Mouse (Mus musculus) gastrocnemius, postnatal 4 days (tissue): Measurements from ENCODE around the gene Pkp4. TPM values are rescaled to one million over a fixed set of nuclear protein-coding genes. Genes with fewer than 3 reads are reported as not detected.

Experiments used
- DNase-seq, 2 experiments: peaks; one replicate each; pipeline ENCODE4 v3.0.0; 2021 to 2022; ENCODE audit warnings: low spot score in 2 of 2, mixed read lengths in 2 of 2
- total RNA-seq, 2 experiments: library from RNA; stranded (reverse); gene quantifications; 2 replicates each; pipeline ENCODE4 v1.2.3; 2021

Pkp4 gene
- total RNA-seq, 2 experiments from 2014 or later, result 41.1 to 41.3 TPM

GRCm38 (mm10) chr2:59183541-59183940 lies 22.9 kb downstream of the Pkp4 start:
- DNase-seq, result no peak

GRCm38 (mm10) chr2:59184107-59185064 lies 23.7 kb downstream of the Pkp4 start:
- no peak for DNase-seq

GRCm38 (mm10) chr2:59186122-59186521 lies 25.5 kb downstream of the Pkp4 start:
- no peak for DNase-seq

GRCm38 (mm10) chr2:59186966-59187365 lies 26.3 kb downstream of the Pkp4 start:
- no peak for DNase-seq

- no peak for DNase-seq
Observed at GRCm38 (mm10) chr2:59188306-59188705, 27.7 kb downstream of the Pkp4 start.

- DNase-seq, result no peak
Observed at GRCm38 (mm10) chr2:59189661-59190185, 29.1 kb downstream of the Pkp4 start.

- no peak for DNase-seq
Observed at GRCm38 (mm10) chr2:59190186-59190585, 29.5 kb downstream of the Pkp4 start.

- no peak for DNase-seq
Observed at GRCm38 (mm10) chr2:59191466-59191865, 30.8 kb downstream of the Pkp4 start.

GRCm38 (mm10) chr2:59193117-59193516 lies 32.5 kb downstream of the Pkp4 start:
- DNase-seq, result no peak

GRCm38 (mm10) chr2:59197156-59197555 lies 36.5 kb downstream of the Pkp4 start:
- no peak for DNase-seq

GRCm38 (mm10) chr2:59199476-59199976 lies 38.9 kb downstream of the Pkp4 start:
- DNase-seq, result no peak

GRCm38 (mm10) chr2:59200511-59200910 lies 39.9 kb downstream of the Pkp4 start:
- DNase-seq, result no peak

- DNase-seq, result no peak
Observed at GRCm38 (mm10) chr2:59202930-59203329, 42.3 kb downstream of the Pkp4 start.

GRCm38 (mm10) chr2:59203627-59204425 lies 43.2 kb downstream of the Pkp4 start:
- no peak for DNase-seq

- DNase-seq, result no peak
Observed at GRCm38 (mm10) chr2:59205092-59205491, 44.4 kb downstream of the Pkp4 start.

- no peak for DNase-seq
Observed at GRCm38 (mm10) chr2:59206190-59206589, 45.5 kb downstream of the Pkp4 start.

- DNase-seq, result no peak
Observed at GRCm38 (mm10) chr2:59207240-59207639, 46.6 kb downstream of the Pkp4 start.

- no peak for DNase-seq
Observed at GRCm38 (mm10) chr2:59207725-59208124, 47.1 kb downstream of the Pkp4 start.

GRCm38 (mm10) chr2:59208276-59208675 lies 47.6 kb downstream of the Pkp4 start:
- no peak for DNase-seq

- no peak for DNase-seq
Observed at GRCm38 (mm10) chr2:59211051-59211450, 50.4 kb downstream of the Pkp4 start.

- no peak for DNase-seq
Observed at GRCm38 (mm10) chr2:59212430-59212829, 51.8 kb downstream of the Pkp4 start.

GRCm38 (mm10) chr2:59212846-59213245 lies 52.2 kb downstream of the Pkp4 start:
- no peak for DNase-seq
